Mouse (Mus musculus): ENCODE measurements around the gene Atp8b5. TPM values are rescaled to one million over a fixed set of nuclear protein-coding genes. Genes with fewer than 3 reads are reported as not detected.

The Atp8b5 gene
- polyA plus RNA-seq (2015; fragmentation: Nextera tagmentation; extraction: Ambion mirVana) = 0.36 and 0.78 TPM in 2 replicates

GRCm38 (mm10) chr4:43266623-43267322 lies at the start of gene Atp8b5:
Atp8b5 (plus strand) TSS chr4:43267159.
- 2% methylated on average over 19 of the region's 19 CpGs for WGBS
- Histone ChIP-seq H3K9ac (replicated peaks) (peak within 1 kb of the TSS; percentile 30), H3K27ac (replicated peaks) (peak within 1 kb of the TSS; percentile 33; the same call in 1 of the 2 replicates), H3K4me2 (peak within 1 kb of the TSS; percentile 64), H3K27me3 (replicated peaks) (no peaks in the 10 kb centered on the region), H3K4me1 (peaks cover 13% of the 10 kb centered on the region), H3K36me3 (peaks cover 9% of the 10 kb centered on the region; the same call in 1 of the 2 replicates), H3K4me3 (replicated peaks) (peak within 1 kb of the TSS; percentile 41), H3K9me3 (replicated peaks) (no peaks in the 10 kb centered on the region)
- peak; percentile 96 for ATAC-seq (ENCODE audit: low FRiP score)

GRCm38 (mm10) chr4:43217997-43218396 lies 49.0 kb upstream of the Atp8b5 start:
- Histone ChIP-seq H3K4me3 (replicated peaks) (no peak overlapping the region), H3K4me2 (no peak overlapping the region), H3K9ac (replicated peaks) (no peak overlapping the region), H3K9me3 (replicated peaks) (no peaks in the 10 kb centered on the region), H3K27ac (replicated peaks) (no peak overlapping the region), H3K36me3 (no peaks in the 10 kb centered on the region), H3K4me1 (no peaks in the 10 kb centered on the region), H3K27me3 (replicated peaks) (no peaks in the 10 kb centered on the region)
- 97% methylated on average over 1 of the region's 1 CpGs for WGBS
- no peak for ATAC-seq (ENCODE audit: low FRiP score)

GRCm38 (mm10) chr4:43231821-43232220 lies 35.1 kb upstream of the Atp8b5 start:
- Histone ChIP-seq H3K9ac (replicated peaks) (no peak overlapping the region), H3K4me1 (no peaks in the 10 kb centered on the region), H3K9me3 (replicated peaks) (no peaks in the 10 kb centered on the region), H3K4me2 (no peak overlapping the region), H3K27me3 (replicated peaks) (no peaks in the 10 kb centered on the region), H3K4me3 (replicated peaks) (no peak overlapping the region), H3K27ac (replicated peaks) (no peak overlapping the region), H3K36me3 (peaks cover 25% of the 10 kb centered on the region)
- no peak for ATAC-seq (ENCODE audit: low FRiP score)
- WGBS = 91% methylated on average over 3 of the region's 3 CpGs

- H3K4me1 ChIP-seq = no peaks in the 10 kb centered on the region
- no peaks in the 10 kb centered on the region for H3K27me3 ChIP-seq (replicated peaks)
- WGBS = 93% methylated on average over 1 of the region's 1 CpGs
- H3K9me3 ChIP-seq (replicated peaks) = no peaks in the 10 kb centered on the region
- ATAC-seq (ENCODE audit: low FRiP score) = no peak
- H3K4me3 ChIP-seq (replicated peaks) = no peak overlapping the region
- H3K9ac ChIP-seq (replicated peaks) = no peak overlapping the region
- peaks cover 33% of the 10 kb centered on the region for H3K36me3 ChIP-seq
- H3K4me2 ChIP-seq = no peak overlapping the region
- H3K27ac ChIP-seq (replicated peaks) = no peak overlapping the region
Observed at GRCm38 (mm10) chr4:43232985-43233384, 34.0 kb upstream of the Atp8b5 start.

GRCm38 (mm10) chr4:43233489-43233888 lies 33.5 kb upstream of the Atp8b5 start:
- Histone ChIP-seq H3K27ac (replicated peaks) (no peak overlapping the region), H3K4me2 (no peak overlapping the region), H3K36me3 (peaks cover 37% of the 10 kb centered on the region), H3K9me3 (replicated peaks) (no peaks in the 10 kb centered on the region), H3K27me3 (replicated peaks) (no peaks in the 10 kb centered on the region), H3K4me3 (replicated peaks) (no peak overlapping the region), H3K9ac (replicated peaks) (no peak overlapping the region), H3K4me1 (no peaks in the 10 kb centered on the region)
- WGBS = 95% methylated on average over 6 of the region's 6 CpGs
- ATAC-seq (ENCODE audit: low FRiP score) = no peak

GRCm38 (mm10) chr4:43236898-43237297 lies 30.1 kb upstream of the Atp8b5 start:
- Histone ChIP-seq H3K9ac (replicated peaks) (no peak overlapping the region), H3K4me3 (replicated peaks) (no peak overlapping the region), H3K4me1 (no peaks in the 10 kb centered on the region), H3K4me2 (no peak overlapping the region), H3K9me3 (replicated peaks) (no peaks in the 10 kb centered on the region), H3K36me3 (peaks cover 49% of the 10 kb centered on the region), H3K27ac (replicated peaks) (no peak overlapping the region), H3K27me3 (replicated peaks) (no peaks in the 10 kb centered on the region)
- WGBS = 96% methylated on average over 9 of the region's 9 CpGs
- no peak for ATAC-seq (ENCODE audit: low FRiP score)

GRCm38 (mm10) chr4:43240716-43241115 lies 26.2 kb upstream of the Atp8b5 start:
- no peak overlapping the region for H3K27ac ChIP-seq (replicated peaks)
- no peaks in the 10 kb centered on the region for H3K9me3 ChIP-seq (replicated peaks)
- H3K4me2 ChIP-seq = no peak overlapping the region
- H3K27me3 ChIP-seq (replicated peaks) = no peaks in the 10 kb centered on the region
- no peak for ATAC-seq (ENCODE audit: low FRiP score)
- peaks cover 37% of the 10 kb centered on the region for H3K36me3 ChIP-seq
- WGBS = 76% methylated on average over 1 of the region's 1 CpGs
- H3K9ac ChIP-seq (replicated peaks) = no peak overlapping the region
- H3K4me3 ChIP-seq (replicated peaks) = no peak overlapping the region
- no peaks in the 10 kb centered on the region for H3K4me1 ChIP-seq

- Histone ChIP-seq H3K9me3 (replicated peaks) (no peaks in the 10 kb centered on the region), H3K9ac (replicated peaks) (no peak overlapping the region), H3K4me2 (no peak overlapping the region), H3K27me3 (replicated peaks) (no peaks in the 10 kb centered on the region), H3K27ac (replicated peaks) (no peak overlapping the region), H3K4me3 (replicated peaks) (no peak overlapping the region), H3K4me1 (no peaks in the 10 kb centered on the region), H3K36me3 (peaks cover 22% of the 10 kb centered on the region)
- WGBS = 39% methylated on average over 2 of the region's 2 CpGs
- ATAC-seq (ENCODE audit: low FRiP score) = no peak
Observed at GRCm38 (mm10) chr4:43244022-43244421, 22.9 kb upstream of the Atp8b5 start.

- Histone ChIP-seq H3K9ac (replicated peaks) (no peak overlapping the region), H3K9me3 (replicated peaks) (no peaks in the 10 kb centered on the region), H3K4me2 (no peak overlapping the region), H3K36me3 (peaks cover 24% of the 10 kb centered on the region), H3K4me1 (no peaks in the 10 kb centered on the region), H3K27me3 (replicated peaks) (no peaks in the 10 kb centered on the region), H3K27ac (replicated peaks) (no peak overlapping the region), H3K4me3 (replicated peaks) (no peak overlapping the region)
- no peak for ATAC-seq (ENCODE audit: low FRiP score)
- WGBS = 90% methylated on average over 4 of the region's 4 CpGs
Observed at GRCm38 (mm10) chr4:43245776-43246175, 21.2 kb upstream of the Atp8b5 start.

- Histone ChIP-seq H3K27ac (replicated peaks) (no peak overlapping the region), H3K4me3 (replicated peaks) (no peak overlapping the region), H3K4me1 (no peaks in the 10 kb centered on the region), H3K9me3 (replicated peaks) (no peaks in the 10 kb centered on the region), H3K9ac (replicated peaks) (no peak overlapping the region), H3K27me3 (replicated peaks) (no peaks in the 10 kb centered on the region), H3K36me3 (peaks cover 30% of the 10 kb centered on the region), H3K4me2 (no peak overlapping the region)
- no peak for ATAC-seq (ENCODE audit: low FRiP score)
- WGBS = 18% methylated on average over 7 of the region's 7 CpGs
Observed at GRCm38 (mm10) chr4:43248026-43248425, 18.9 kb upstream of the Atp8b5 start.

- Histone ChIP-seq H3K9ac (replicated peaks) (no peak overlapping the region), H3K4me3 (replicated peaks) (no peak overlapping the region), H3K36me3 (peaks cover 32% of the 10 kb centered on the region), H3K27ac (replicated peaks) (no peak overlapping the region), H3K27me3 (replicated peaks) (no peaks in the 10 kb centered on the region), H3K4me2 (no peak overlapping the region), H3K4me1 (no peaks in the 10 kb centered on the region), H3K9me3 (replicated peaks) (no peaks in the 10 kb centered on the region)
- WGBS = 75% methylated on average over 2 of the region's 2 CpGs
- ATAC-seq (ENCODE audit: low FRiP score) = no peak
Observed at GRCm38 (mm10) chr4:43248909-43249308, 18.1 kb upstream of the Atp8b5 start.

GRCm38 (mm10) chr4:43251269-43251668 lies 15.7 kb upstream of the Atp8b5 start:
- ATAC-seq (ENCODE audit: low FRiP score) = no peak
- H3K4me1 ChIP-seq = no peaks in the 10 kb centered on the region
- 92% methylated on average over 6 of the region's 6 CpGs for WGBS
- peaks cover 38% of the 10 kb centered on the region for H3K36me3 ChIP-seq
- no peak overlapping the region for H3K4me2 ChIP-seq
- H3K9ac ChIP-seq (replicated peaks) = no peak overlapping the region
- H3K27ac ChIP-seq (replicated peaks) = no peak overlapping the region
- no peaks in the 10 kb centered on the region for H3K9me3 ChIP-seq (replicated peaks)
- H3K4me3 ChIP-seq (replicated peaks) = no peak overlapping the region
- H3K27me3 ChIP-seq (replicated peaks) = no peaks in the 10 kb centered on the region

Measured in neural tube, embryonic 15.5 days (tissue).